Mouse (Mus musculus) forebrain, postnatal 0 days (tissue): ENCODE results near the gene Cpne4. TPM values are rescaled to one million over a fixed set of nuclear protein-coding genes. Genes with fewer than 3 reads are reported as not detected.

Experiments
- ATAC-seq: fragments of 200-750 bp; cut with Nextera tagmentation; 2 replicates; pipeline ENCODE4 v1.8.0; 2017; ENCODE audit warnings: mild to moderate bottlenecking, moderate library complexity
- DNase-seq: peaks from one replicate; pipeline ENCODE4 v3.0.0-alpha.2; 2015
- H3K27ac ChIP-seq: fragments of 300-500 bp; sonication (generic); 2 replicates; pipeline ENCODE4 v1.5.1; 2014; ENCODE audit warnings: low read depth, mild to moderate bottlenecking, antibody characterized with exemption, low read length, moderate library complexity, mixed read lengths
- H3K27me3 ChIP-seq: fragments of 300-500 bp; sonication (generic); 2 replicates; pipeline ENCODE4 v1.6.1; 2014; ENCODE audit warnings: mild to moderate bottlenecking, low read length, mixed read lengths; ENCODE audit not compliant: insufficient read depth
- H3K36me3 ChIP-seq: fragments of 300-500 bp; sonication (generic); 2 replicates; pipeline ENCODE4 v1.6.1; 2014; ENCODE audit warnings: mild to moderate bottlenecking, moderate library complexity; ENCODE audit not compliant: insufficient read depth
- H3K4me1 ChIP-seq: fragments of 300-500 bp; sonication (generic); 2 replicates; pipeline ENCODE4 v1.6.1; 2014; ENCODE audit warnings: antibody characterized with exemption; ENCODE audit not compliant: insufficient read depth
- H3K4me2 ChIP-seq: fragments of 300-500 bp; sonication (generic); 2 replicates; pipeline ENCODE4 v1.6.1; 2014; ENCODE audit warnings: low read depth, mild to moderate bottlenecking, moderate library complexity
- H3K4me3 ChIP-seq: fragments of 300-500 bp; sonication (generic); 2 replicates; pipeline ENCODE4 v1.5.1; 2014; ENCODE audit warnings: low read depth, low read length, mixed read lengths
- H3K9ac ChIP-seq: fragments of 300-500 bp; sonication (generic); 2 replicates; pipeline ENCODE4 v1.6.1; 2014; ENCODE audit warnings: mild to moderate bottlenecking
- H3K9me3 ChIP-seq: fragments of 300-500 bp; sonication (generic); 2 replicates; pipeline ENCODE4 v1.6.1; 2016; ENCODE audit warnings: low read length
- CTCF ChIP-seq: sonication (generic); IDR thresholded peaks from 2 replicates; pipeline ENCODE4 v1.5.1; 2016; ENCODE audit warnings: antibody characterized with exemption, control low read depth, low read depth
- WGBS: fragments of 180-500 bp; shearing (Covaris S2); extraction: QIAGEN DNeasy Blood & Tissue Kit; methylation state at CpG from one replicate; pipeline ENCODE4 v1.1.7; 2014; 5-methylcytosine and 5-hydroxymethylcytosine counted together
- polyA plus RNA-seq: library from polyadenylated mRNA; unstranded; fragments of >200 nt; fragmentation: Nextera tagmentation; extraction: Ambion mirVana; gene quantifications from 2 replicates; pipeline ENCODE4 v1.2.1, GENCODE M21; 2015
- total RNA-seq: library from RNA; depleted of rRNA; stranded (reverse); fragments of >200 nt; gene quantifications from 2 replicates; pipeline ENCODE4 v1.2.3, GENCODE M21; 2014

Cpne4 gene
- total and polyA plus RNA-seq, 2 experiments from 2014 or later: 42.8 to 70.4 TPM

- Histone ChIP-seq H3K27ac (no peak overlapping the region), H3K4me3 (no peak overlapping the region), H3K4me2 (no peak overlapping the region), H3K4me1 (no peaks in the 10 kb centered on the region), H3K27me3 (no peaks in the 10 kb centered on the region), H3K9ac (no peak overlapping the region), H3K36me3 (no peaks in the 10 kb centered on the region), H3K9me3 (no peaks in the 10 kb centered on the region)
- no peak for TF ChIP-seq CTCF
- 82% methylated on average over 4 of the region's 4 CpGs for WGBS
- ATAC-seq (no peak), DNase-seq (no peak)
Measured at GRCm38 (mm10) chr9:104895360-104895759, 348.3 kb downstream of the Cpne4 start.

- Histone ChIP-seq H3K27ac (no peak overlapping the region), H3K9me3 (no peaks in the 10 kb centered on the region), H3K27me3 (no peaks in the 10 kb centered on the region), H3K36me3 (no peaks in the 10 kb centered on the region), H3K4me3 (no peak overlapping the region), H3K4me2 (no peak overlapping the region), H3K4me1 (no peaks in the 10 kb centered on the region), H3K9ac (no peak overlapping the region)
- TF ChIP-seq CTCF: no peak
- DNase-seq (no peak), ATAC-seq (no peak)
- 25% methylated on average over 6 of the region's 6 CpGs for WGBS
Measured at GRCm38 (mm10) chr9:104901118-104901517, 354.0 kb downstream of the Cpne4 start.

- Histone ChIP-seq H3K4me2 (no peak overlapping the region), H3K4me3 (no peak overlapping the region), H3K4me1 (no peaks in the 10 kb centered on the region), H3K36me3 (no peaks in the 10 kb centered on the region), H3K9me3 (no peaks in the 10 kb centered on the region), H3K9ac (no peak overlapping the region), H3K27me3 (no peaks in the 10 kb centered on the region), H3K27ac (no peak overlapping the region)
- ATAC-seq (no peak), DNase-seq (no peak)
- no peak for TF ChIP-seq CTCF
- 67% methylated on average over 2 of the region's 2 CpGs for WGBS
Measured at GRCm38 (mm10) chr9:104901827-104902226, 354.7 kb downstream of the Cpne4 start.

- Histone ChIP-seq H3K4me2 (no peak overlapping the region), H3K27ac (no peak overlapping the region), H3K4me3 (no peak overlapping the region), H3K9me3 (no peaks in the 10 kb centered on the region), H3K9ac (no peak overlapping the region), H3K4me1 (no peaks in the 10 kb centered on the region), H3K27me3 (no peaks in the 10 kb centered on the region), H3K36me3 (no peaks in the 10 kb centered on the region)
- WGBS: 70% methylated on average over 2 of the region's 2 CpGs
- DNase-seq: no peak
- no peak for TF ChIP-seq CTCF
- ATAC-seq: no peak
Measured at GRCm38 (mm10) chr9:104912686-104913085, 365.6 kb downstream of the Cpne4 start.

- Histone ChIP-seq H3K9me3 (no peaks in the 10 kb centered on the region), H3K4me2 (no peak overlapping the region), H3K27me3 (no peaks in the 10 kb centered on the region), H3K4me1 (no peaks in the 10 kb centered on the region), H3K9ac (no peak overlapping the region), H3K36me3 (no peaks in the 10 kb centered on the region), H3K27ac (no peak overlapping the region), H3K4me3 (no peak overlapping the region)
- TF ChIP-seq CTCF: no peak
- ATAC-seq (no peak), DNase-seq (peak; percentile 7)
- WGBS: 65% methylated on average over 2 of the region's 2 CpGs
Measured at GRCm38 (mm10) chr9:104913327-104913726, 366.2 kb downstream of the Cpne4 start.

GRCm38 (mm10) chr9:104921197-104921596, 374.1 kb downstream of the Cpne4 start:
- WGBS: 87% methylated on average over 4 of the region's 4 CpGs
- no peak for DNase-seq
- H3K9me3 ChIP-seq: no peaks in the 10 kb centered on the region
- ATAC-seq: no peak
- no peaks in the 10 kb centered on the region for H3K27me3 ChIP-seq
- H3K4me1 ChIP-seq: no peaks in the 10 kb centered on the region
- no peak overlapping the region for H3K4me2 ChIP-seq
- no peak overlapping the region for H3K4me3 ChIP-seq
- TF ChIP-seq CTCF: no peak
- no peak overlapping the region for H3K27ac ChIP-seq
- no peaks in the 10 kb centered on the region for H3K36me3 ChIP-seq
- no peak overlapping the region for H3K9ac ChIP-seq

- Histone ChIP-seq H3K9ac (no peak overlapping the region), H3K4me3 (no peak overlapping the region), H3K9me3 (no peaks in the 10 kb centered on the region), H3K27me3 (no peaks in the 10 kb centered on the region), H3K36me3 (no peaks in the 10 kb centered on the region), H3K4me1 (no peaks in the 10 kb centered on the region), H3K27ac (no peak overlapping the region), H3K4me2 (no peak overlapping the region)
- ATAC-seq (no peak), DNase-seq (no peak)
- no peak for TF ChIP-seq CTCF
- WGBS: 80% methylated on average over 2 of the region's 2 CpGs
Measured at GRCm38 (mm10) chr9:104922051-104922450, 375.0 kb downstream of the Cpne4 start.

GRCm38 (mm10) chr9:104928806-104929205, 381.7 kb downstream of the Cpne4 start:
- Histone ChIP-seq H3K36me3 (no peaks in the 10 kb centered on the region), H3K4me3 (no peak overlapping the region), H3K4me1 (no peaks in the 10 kb centered on the region), H3K9me3 (no peaks in the 10 kb centered on the region), H3K27me3 (no peaks in the 10 kb centered on the region), H3K4me2 (no peak overlapping the region), H3K27ac (no peak overlapping the region), H3K9ac (no peak overlapping the region)
- ATAC-seq (no peak), DNase-seq (no peak)
- TF ChIP-seq CTCF: no peak
- WGBS: 69% methylated on average over 9 of the region's 9 CpGs
